Mouse (Mus musculus) bone marrow macrophage, adult 2 months (primary cell): Measurements from ENCODE around the gene Olfr1043.

ENCODE experiments used
- CTCF ChIP-seq: IDR thresholded peaks from 2 replicates; pipeline ENCODE4 v1.5.1; 2012; ENCODE audit warnings: low read depth, mild to moderate bottlenecking, low read length, moderate library complexity
- POLR2A ChIP-seq: IDR thresholded peaks from 2 replicates; pipeline ENCODE4 v1.6.1; 2012; ENCODE audit warnings: mild to moderate bottlenecking, low read depth, low read length, borderline replicate concordance

DNA sequence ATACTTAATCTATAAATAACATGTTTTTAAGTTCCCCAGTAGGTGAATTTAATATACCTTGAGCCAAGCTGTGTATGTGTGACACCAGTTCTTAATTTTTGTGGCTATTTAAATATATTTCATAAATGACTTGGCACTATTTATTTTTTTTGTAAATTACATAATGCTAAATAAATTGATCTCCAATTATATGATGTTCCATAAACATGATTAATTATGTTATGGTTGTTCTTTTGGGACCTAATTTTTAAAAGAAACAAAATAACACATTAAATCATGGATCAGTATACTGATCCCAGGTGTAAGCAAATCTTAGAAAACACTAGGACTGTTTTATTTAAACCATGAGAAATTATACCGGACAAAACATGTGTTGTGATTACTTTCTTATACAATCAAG, 31.5 kb downstream of the Olfr1043 start, which contains the start of gene Olfr1039:
- TF ChIP-seq CTCF, result no peak
- no peak for TF ChIP-seq POLR2A
